Mouse (Mus musculus): Measurements from ENCODE around the gene Exo5.

Exo5 gene

DNA sequence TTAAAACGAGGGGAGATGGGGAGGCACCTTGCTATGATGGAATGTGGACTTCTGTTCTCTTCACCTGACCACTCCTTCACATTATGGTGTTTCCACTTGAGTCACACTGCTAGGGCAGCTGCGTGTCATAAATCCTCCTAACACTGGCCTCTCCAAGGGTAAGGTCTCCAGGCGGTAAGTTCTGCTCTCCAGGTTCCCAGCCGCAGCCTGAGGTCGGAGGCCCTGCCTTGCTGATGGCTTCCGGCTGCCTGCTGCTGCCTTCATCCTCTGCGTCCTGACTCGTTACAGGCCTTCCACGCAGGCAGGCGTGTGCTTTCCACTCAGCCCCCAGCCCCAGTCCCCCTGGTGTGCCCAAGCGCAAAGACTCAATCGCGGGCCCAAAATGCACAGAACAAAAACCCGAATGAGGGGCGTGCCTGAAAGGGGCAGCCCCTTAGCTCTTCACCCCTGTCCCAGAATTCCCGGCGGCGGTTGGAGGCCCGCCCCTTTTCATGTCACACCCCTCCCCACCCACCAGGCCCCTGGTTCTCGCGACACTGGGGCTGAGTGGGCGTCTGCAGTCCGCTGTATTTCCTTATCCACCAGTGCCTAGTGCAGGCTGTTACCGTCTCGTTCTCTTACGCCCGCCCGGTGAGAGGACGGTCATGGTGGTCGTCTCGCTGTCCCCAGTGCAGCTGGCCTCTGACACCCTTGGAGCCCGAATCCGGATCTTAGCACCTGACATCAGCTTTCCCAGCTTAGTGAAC lies at the start of gene Exo5:
Gene Exo5 (minus strand): TSS at position 464 of the 746 bp plus-strand sequence.
- DNase-seq (ENCODE audit: low read depth, low spot score), result peak; percentile 87

DNA sequence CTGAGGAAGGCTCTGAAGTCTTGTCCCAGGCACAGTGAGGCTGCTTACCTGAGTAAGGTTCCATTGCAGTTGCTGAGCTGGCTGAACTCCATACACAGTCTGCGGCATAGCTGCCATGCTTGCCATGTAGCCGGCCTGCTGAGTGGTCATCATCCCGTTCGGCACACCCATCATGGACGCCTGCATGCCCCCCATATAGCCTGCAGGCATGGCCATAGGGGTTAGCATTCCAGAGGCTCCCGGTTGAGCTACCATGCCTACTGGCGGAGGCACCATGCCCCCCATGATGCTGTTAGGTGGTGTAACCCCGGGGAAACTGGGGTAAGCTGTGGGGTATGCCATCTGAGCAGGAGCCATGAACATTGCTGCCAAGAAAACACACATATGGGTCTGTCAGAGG lies 47.0 kb upstream of the Exo5 start:
- DNase-seq (ENCODE audit: low read depth, low spot score), result no peak

DNA sequence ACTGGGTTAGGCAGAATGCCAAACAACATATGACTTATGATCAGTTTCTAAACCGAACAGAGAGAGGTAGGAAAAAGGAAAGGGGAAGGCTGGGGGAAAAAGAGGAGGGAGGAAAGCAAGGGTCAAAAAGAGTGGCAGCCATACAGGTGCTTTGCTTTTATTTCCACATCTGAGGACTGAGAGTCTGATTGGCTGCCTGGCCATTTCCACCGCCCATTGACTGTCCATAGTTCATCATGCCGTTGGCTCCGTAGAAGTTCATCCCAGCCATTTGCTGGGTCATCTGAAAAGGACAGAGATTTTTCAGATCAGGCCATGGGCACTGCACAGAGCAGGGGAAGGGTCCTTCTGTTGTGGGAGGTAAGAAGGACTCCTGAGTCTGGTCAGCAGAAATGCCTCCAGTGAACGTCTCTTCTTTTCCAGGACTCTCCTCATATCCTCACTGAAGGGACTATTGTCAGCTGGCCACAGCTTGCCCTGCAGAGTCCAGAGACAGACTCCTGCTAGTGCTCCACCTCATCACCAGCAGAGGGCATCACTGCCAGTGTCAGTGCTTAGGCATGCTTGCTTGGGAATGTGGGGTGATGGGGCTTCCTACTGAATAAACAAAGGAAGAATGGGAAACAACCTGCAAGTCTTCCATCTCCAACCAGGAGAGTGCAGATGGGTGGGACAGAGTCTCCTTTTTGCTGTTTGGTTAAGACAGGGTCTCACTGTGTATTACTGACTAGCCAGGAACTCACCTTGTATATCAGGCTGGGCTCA lies 44.7 kb upstream of the Exo5 start:
- DNase-seq (ENCODE audit: low read depth, low spot score), result no peak

GRCm38 (mm10) chr4:120968486-120968885 lies 43.7 kb upstream of the Exo5 start:
- DNase-seq (ENCODE audit: low read depth, low spot score), result no peak

DNA sequence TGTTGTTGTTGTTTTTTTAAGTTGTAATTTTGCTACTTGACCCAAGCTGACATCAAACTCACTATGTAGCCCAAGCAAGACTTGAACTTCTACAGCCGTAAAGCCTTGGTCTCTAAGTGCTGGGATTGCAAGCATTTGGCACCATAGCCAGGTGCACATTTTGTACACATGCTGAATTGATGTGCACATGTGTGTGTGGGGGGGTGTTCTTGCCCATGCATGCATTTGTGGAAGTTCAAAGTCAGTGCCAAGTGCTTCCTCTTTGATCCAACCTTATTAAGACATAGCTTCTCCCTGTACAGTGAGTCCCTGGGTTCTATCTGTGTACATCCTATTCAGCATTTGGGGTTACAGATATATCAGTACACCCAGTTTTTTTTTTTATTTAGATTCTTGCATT lies 30.8 kb upstream of the Exo5 start:
- DNase-seq (ENCODE audit: low read depth, low spot score), result no peak

DNA sequence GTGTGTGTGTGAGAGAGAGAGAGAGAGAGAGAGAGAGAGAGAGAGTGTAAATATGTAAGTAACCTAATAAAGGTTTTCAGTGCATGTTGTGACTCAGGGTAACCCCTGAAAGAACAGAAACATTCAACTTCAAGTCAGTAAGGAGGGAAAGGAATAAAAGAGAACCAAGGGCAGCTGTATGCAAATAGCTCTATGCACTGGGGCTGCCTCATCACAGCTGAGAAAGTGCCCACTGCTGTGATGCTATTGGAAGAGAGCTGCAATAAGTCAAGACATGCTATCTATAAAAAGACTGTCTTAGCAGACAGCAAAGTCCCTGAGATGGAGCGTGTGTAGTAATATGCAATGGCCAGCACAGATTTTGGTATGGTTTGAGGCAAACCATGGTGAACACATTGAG lies 28.9 kb upstream of the Exo5 start:
- no peak for DNase-seq (ENCODE audit: low read depth, low spot score)

- DNase-seq (ENCODE audit: low read depth, low spot score), result no peak
These were observed 28.2 kb upstream of the Exo5 start for GRCm38 (mm10) chr4:120953038-120953437.

DNA sequence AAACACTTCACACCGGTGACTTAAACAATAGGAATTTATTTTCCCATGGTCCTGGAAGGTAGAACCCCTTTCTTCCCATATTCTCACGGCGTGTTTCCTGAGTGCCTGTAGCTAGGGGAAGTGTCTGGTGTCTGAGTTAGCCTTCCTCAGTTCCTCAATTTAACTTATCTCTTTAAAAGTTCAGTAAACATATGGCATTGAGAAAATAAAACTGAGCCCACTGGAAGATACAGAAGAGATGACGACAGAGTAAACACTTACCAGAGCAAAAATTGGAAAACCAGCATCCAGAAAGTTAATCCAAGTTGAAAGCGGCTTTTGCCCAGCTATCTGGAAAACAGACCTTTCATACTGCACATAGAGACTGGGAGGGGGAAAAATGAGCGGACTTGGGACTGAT lies 27.3 kb upstream of the Exo5 start:
- no peak for DNase-seq (ENCODE audit: low read depth, low spot score)

DNA sequence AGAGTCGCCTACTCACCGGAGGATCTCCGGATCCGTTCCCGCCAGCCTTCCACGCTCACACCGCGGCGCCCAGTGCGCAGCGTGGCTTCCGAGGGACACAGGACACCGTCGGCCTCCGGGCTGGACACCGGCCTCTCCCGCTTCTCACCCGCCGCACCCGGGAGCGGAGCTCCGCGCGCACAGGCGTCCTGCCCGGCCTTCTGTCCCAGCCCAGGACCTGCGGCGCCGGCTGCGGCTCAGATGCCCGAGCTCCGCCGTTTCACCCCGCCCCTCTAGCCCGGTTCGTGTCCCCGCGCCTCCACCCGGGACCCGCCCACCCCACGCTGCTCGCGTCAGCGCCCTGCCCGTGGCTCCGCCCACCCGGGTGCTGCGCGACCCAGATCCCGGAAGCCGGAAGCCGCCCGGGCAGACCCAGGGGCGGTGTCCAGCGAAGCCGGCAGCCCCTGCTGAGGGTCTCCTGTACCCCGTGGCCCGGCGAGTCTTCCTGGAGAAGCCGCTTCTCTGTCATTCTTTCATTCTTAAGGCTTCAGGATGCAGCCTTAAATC lies 26.7 kb upstream of the Exo5 start, which contains the start of gene Zfp69:
Gene Zfp69 (minus strand): TSS at position 272 of the 546 bp plus-strand sequence.
- peak; percentile 84 for DNase-seq (ENCODE audit: low read depth, low spot score)

DNA sequence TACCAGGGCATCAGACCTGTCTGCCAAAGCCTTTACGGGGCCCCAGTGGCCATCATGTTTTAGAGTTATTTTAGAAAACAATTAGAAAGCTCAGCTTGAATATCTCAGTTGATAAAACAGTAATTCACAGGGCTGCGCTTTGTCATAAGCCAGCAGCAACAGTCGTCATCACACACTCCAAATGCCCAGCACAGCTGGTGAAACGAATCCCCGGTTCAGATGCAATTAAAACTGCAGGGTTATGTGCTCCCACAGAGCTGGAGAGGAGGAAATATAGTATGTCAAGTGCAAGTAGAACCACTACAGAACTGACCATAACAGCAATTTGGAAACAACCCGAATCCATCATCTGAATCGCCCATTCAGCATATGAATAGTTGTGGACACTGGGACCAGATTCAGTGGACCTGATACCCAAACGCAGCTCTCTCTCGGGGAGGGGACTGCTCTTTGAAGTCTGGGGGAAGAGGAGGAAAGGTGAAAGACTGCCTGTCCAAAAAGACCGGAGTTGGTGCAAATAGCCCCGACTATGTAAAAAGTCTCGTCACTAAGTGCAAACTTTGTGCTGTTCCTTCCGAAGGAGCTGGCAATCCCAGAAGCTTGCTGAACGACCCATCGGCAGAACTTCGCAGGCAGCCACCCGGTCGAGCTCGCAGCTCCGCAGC lies 26.1 kb upstream of the Exo5 start:
- DNase-seq (ENCODE audit: low read depth, low spot score), result no peak

DNA sequence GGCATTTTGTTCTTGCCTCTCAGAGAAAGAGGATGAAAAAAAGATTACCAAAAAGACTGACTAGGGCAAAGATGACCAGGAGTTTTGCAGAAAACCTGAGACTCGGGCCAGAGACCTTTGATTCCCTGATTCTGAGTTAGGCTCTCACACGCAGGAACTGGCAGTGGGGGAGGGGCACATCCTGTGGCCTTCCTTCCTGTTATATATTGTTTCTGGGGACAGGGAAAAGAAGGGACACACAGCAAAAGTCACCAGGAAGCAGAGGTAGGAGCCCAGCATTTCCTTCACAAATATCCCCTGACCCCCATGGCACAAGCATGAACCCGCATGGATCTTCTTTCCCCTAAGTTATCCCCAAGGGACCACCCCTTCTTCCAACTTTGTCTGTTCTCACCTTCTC lies 24.1 kb upstream of the Exo5 start:
- DNase-seq (ENCODE audit: low read depth, low spot score), result no peak

DNA sequence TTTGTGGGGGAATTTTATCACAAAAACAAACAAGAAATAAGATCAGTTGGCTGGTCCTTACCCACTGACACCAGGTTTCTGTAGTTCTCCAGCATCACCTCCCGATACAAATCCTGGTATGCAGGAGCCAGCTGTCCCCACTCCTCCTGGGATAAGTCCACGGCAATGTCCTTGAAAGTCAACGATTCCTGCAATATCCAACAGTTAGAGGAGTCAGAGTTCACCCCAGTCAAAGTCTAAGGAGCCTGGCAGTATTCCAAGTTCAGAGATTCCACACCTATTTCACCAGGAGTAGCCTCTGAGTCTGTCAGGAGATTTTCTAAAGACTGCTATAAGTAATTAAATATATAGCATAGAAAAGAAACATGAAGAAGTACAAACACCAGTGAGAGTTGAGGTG lies 10.2 kb upstream of the Exo5 start:
- no peak for DNase-seq (ENCODE audit: low read depth, low spot score)

DNA sequence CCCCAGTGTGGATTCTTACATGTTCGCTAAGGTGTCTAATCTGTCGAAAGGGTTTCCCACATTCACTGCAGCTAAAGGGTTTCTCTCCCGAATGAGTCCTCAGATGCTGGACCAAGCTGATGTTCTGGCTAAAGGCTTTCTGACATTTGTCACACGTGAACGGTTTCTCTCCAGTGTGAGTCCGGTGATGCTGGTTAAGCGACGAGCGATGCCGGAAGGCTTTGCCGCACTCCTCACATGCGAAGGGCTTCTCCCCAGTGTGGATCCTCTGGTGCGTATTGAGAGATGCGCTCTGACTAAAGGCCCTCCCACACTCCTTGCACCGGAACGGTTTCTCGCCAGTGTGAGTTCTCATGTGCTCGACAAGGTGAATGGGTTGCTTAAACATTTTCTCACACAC lies 5.9 kb upstream of the Exo5 start:
- DNase-seq (ENCODE audit: low read depth, low spot score), result no peak

GRCm38 (mm10) chr4:120928686-120929085 lies 3.9 kb upstream of the Exo5 start:
- no peak for DNase-seq (ENCODE audit: low read depth, low spot score)

DNA sequence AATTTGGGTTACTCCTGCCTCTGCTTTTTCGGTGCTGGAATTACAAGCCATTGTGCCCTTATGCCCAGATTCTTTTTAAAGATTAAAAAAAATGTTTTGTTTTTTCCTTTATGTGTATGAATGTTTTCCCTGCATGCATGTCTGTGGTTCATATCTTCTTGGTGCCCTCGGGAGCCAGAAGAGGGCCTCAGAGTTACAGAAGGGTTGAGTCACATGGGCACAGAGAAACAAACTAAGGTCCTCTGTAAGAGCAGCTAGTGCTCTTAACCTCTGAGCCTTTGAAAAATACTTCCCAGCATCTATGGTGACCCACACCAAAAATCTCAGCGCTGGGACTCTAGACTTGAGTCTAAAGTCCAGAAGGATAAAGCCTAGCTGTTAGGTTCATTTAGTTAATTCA lies 569 bp upstream of the Exo5 start:
- peak; percentile 20 for DNase-seq (ENCODE audit: low read depth, low spot score)

- DNase-seq (ENCODE audit: low read depth, low spot score), result no peak
These were observed 3.4 kb downstream of the Exo5 start for GRCm38 (mm10) chr4:120921461-120921860.

GRCm38 (mm10) chr4:120914501-120914900 lies 10.3 kb downstream of the Exo5 start:
- no peak for DNase-seq (ENCODE audit: low read depth, low spot score)

DNA sequence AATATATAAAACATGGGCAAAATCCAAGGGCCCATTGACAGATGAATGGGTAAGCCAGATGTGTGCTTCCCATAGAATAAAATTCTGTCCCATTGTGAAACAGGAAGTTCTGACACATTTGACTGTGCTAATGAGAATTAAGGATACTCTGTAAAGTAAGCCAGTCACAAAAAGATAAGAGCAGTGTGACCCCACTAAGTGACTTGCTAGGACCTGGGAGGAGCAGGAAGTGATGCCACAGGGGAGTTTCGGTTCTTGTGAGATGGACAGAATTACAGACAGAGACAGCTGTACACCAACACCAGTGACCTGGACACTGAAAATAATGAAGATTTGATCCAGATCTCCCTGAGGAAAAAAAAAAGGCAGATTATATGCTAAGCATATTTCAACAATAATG lies 11.0 kb downstream of the Exo5 start:
- DNase-seq (ENCODE audit: low read depth, low spot score), result no peak

DNA sequence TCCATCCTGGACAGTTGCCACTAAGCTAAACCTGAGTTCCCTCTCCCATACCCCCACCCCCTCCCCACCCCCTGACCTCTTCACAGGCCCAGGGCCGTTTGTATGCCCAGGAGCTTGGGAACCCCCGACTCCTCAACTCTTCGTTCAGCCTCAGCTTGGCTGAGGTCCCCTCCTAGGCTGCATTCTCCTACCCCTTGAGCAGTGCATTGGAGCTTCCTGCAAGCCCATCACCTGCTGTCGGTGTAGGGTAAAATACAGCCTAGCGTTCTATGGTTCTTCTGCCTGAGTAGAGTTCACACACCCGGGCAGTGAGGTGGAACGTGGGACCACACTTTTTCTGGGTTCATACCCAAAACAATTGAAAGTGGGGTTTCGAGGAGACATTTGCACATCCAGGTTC lies 11.4 kb downstream of the Exo5 start:
- DNase-seq (ENCODE audit: low read depth, low spot score), result no peak

DNA sequence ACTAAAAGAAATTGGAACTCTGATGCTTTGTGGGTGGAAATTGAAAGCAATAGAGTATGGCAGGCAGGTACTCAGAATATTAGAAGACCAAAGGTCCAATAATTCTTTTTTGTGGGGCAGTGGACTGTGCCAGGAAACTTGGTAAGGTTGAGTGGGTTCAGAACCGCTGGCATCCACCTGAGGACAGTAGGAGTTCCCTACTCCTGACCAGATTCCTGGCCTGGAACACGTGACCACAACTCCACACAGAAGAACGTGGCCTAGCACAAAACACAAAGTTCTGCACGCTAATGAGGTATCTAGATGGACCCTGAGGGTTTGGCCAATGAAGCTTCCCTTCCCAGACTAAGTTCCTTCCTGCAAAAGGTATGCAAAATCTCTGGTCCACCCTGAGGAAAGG lies 12.0 kb downstream of the Exo5 start:
- no peak for DNase-seq (ENCODE audit: low read depth, low spot score)

DNA sequence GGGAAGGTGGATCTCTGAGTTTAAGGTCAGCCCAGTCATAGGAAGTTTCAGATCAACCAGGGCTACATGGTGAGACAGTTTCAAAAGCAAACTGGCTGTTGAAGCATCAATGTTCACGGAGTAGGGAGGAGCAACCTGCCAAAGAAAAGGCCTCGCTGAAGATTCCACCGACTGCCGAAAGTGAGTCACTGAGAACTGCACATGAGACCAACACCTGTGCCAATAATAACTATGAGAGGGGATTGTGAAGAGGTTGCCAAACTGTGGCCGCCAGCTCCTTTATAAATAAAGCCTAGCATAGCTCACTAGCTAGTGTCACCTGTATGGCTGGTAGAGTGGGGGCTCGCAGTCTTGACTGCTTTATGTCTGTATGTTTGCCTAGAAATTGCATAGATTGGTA lies 13.7 kb downstream of the Exo5 start:
- DNase-seq (ENCODE audit: low read depth, low spot score), result no peak

DNA sequence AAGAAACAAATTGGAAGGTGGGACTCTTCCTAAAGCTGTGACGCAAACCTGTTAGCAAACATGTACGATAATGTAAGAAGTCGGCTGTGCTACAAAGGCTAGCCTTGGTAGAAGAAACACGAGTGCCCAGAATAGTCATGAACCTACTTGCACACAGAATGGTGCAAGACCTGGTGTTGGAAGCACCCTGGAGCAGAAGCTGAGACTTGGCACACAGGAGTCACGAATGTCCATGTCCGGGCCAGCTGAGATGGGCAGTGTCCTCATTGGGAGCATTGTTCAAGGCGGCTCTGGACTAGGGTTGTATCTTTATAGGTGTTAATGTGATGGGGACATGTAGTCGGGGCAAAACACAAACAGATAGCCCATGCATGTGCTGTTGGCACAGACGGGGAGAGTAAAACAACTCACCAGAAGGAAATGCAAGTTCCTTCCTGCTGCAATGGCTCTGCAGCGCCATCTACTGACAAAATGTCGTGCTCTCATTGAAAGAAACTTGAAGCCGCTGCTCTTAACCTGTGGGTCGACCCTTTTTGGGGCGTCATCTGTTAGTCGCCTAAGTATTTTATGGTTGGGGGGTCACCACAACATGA lies 15.2 kb downstream of the Exo5 start:
- DNase-seq (ENCODE audit: low read depth, low spot score), result peak; percentile 36
